Mouse (Mus musculus) embryo, embryonic 10 days (tissue): ENCODE results near the gene Fcrla.
"Not testable (repeated sequence)": the region's sequence is repeated elsewhere in the genome, so short reads cannot be mapped to it uniquely, and the experiment has no call there.

ENCODE experiments used
- DNase-seq: peaks from one replicate; pipeline ENCODE4 v3.0.0-alpha.2; 2015; ENCODE audit warnings: low spot score

The Fcrla gene

GRCm38 (mm10) chr1:170927378-170927777, at the start of gene Fcrla:
Gene Fcrla, minus strand, starts transcription at chr1:170927583.
- no peak for DNase-seq

- DNase-seq, result no peak
Measured at GRCm38 (mm10) chr1:170976447-170976846, 49.1 kb upstream of the Fcrla start, which contains the start of gene Fcgr2b. Gene Fcgr2b, minus strand, starts transcription at chr1:170976547.

- no peak for DNase-seq
Measured at GRCm38 (mm10) chr1:170975751-170976161, 48.4 kb upstream of the Fcrla start.

- not testable (repeated sequence) for DNase-seq
Measured at GRCm38 (mm10) chr1:170975350-170975749, 48.0 kb upstream of the Fcrla start.

- no peak for DNase-seq
Measured at GRCm38 (mm10) chr1:170974736-170975135, 47.4 kb upstream of the Fcrla start.

- no peak for DNase-seq
Measured at GRCm38 (mm10) chr1:170974171-170974570, 46.8 kb upstream of the Fcrla start.

GRCm38 (mm10) chr1:170972936-170973335, 45.6 kb upstream of the Fcrla start:
- DNase-seq, result no peak

- DNase-seq, result no peak
Measured at GRCm38 (mm10) chr1:170972494-170972893, 45.1 kb upstream of the Fcrla start.

- no peak for DNase-seq
Measured at GRCm38 (mm10) chr1:170968576-170968975, 41.2 kb upstream of the Fcrla start.

- no peak for DNase-seq
Measured at GRCm38 (mm10) chr1:170967581-170967980, 40.2 kb upstream of the Fcrla start.

GRCm38 (mm10) chr1:170963087-170963486, 35.7 kb upstream of the Fcrla start:
- no peak for DNase-seq

- no peak for DNase-seq
Measured at GRCm38 (mm10) chr1:170962301-170962700, 34.9 kb upstream of the Fcrla start.

GRCm38 (mm10) chr1:170961101-170961500, 33.7 kb upstream of the Fcrla start:
- DNase-seq, result no peak

- no peak for DNase-seq
Measured at GRCm38 (mm10) chr1:170959791-170960190, 32.4 kb upstream of the Fcrla start.

- DNase-seq, result no peak
Measured at GRCm38 (mm10) chr1:170958225-170958624, 30.8 kb upstream of the Fcrla start.

- no peak for DNase-seq
Measured at GRCm38 (mm10) chr1:170953192-170953591, 25.8 kb upstream of the Fcrla start.

- DNase-seq, result peak; percentile 7
Measured at GRCm38 (mm10) chr1:170950772-170951171, 23.4 kb upstream of the Fcrla start.

GRCm38 (mm10) chr1:170944908-170945307, 17.5 kb upstream of the Fcrla start:
- DNase-seq, result not testable (repeated sequence)

- DNase-seq, result not testable (repeated sequence)
Measured at GRCm38 (mm10) chr1:170944151-170944550, 16.8 kb upstream of the Fcrla start.

GRCm38 (mm10) chr1:170939255-170939654, 11.9 kb upstream of the Fcrla start:
- DNase-seq, result no peak

GRCm38 (mm10) chr1:170934383-170934782, 7.0 kb upstream of the Fcrla start:
- DNase-seq, result no peak

- DNase-seq, result no peak
Measured at GRCm38 (mm10) chr1:170933940-170934339, 6.6 kb upstream of the Fcrla start.

GRCm38 (mm10) chr1:170933386-170933920, 6.1 kb upstream of the Fcrla start:
- DNase-seq, result no peak

- DNase-seq, result no peak
Measured at GRCm38 (mm10) chr1:170932043-170932442, 4.7 kb upstream of the Fcrla start.
